Mouse (Mus musculus) intestine, postnatal 0 days (tissue): ENCODE measurements around the gene Ncoa3. TPM values are rescaled to one million over a fixed set of nuclear protein-coding genes. Genes with fewer than 3 reads are reported as not detected.

Experiments
- ATAC-seq: fragments of 200-750 bp; cut with Nextera tagmentation; 2 replicates; pipeline ENCODE4 v1.8.0; 2017; ENCODE audit warnings: mild to moderate bottlenecking, moderate TSS enrichment, moderate library complexity
- H3K27ac ChIP-seq: fragments of 300-500 bp; sonication (generic); 2 replicates; pipeline ENCODE4 v1.5.1; 2014; ENCODE audit warnings: mild to moderate bottlenecking, low read depth, low read length, moderate library complexity
- H3K27me3 ChIP-seq: fragments of 300-500 bp; sonication (generic); replicated peaks from 2 replicates; pipeline ENCODE4 v1.6.1; 2014; ENCODE audit warnings: low read length, mixed read lengths; ENCODE audit not compliant: control insufficient read depth, insufficient read depth
- H3K36me3 ChIP-seq: fragments of 300-500 bp; sonication (generic); 2 replicates; pipeline ENCODE4 v1.6.1; 2014; ENCODE audit warnings: mild to moderate bottlenecking, moderate library complexity; ENCODE audit not compliant: control insufficient read depth, insufficient read depth
- H3K4me1 ChIP-seq: fragments of 300-500 bp; sonication (generic); replicated peaks from 2 replicates; pipeline ENCODE4 v1.6.1; 2014; ENCODE audit warnings: antibody characterized with exemption, low read length, mixed read lengths; ENCODE audit not compliant: control insufficient read depth, insufficient read depth
- H3K4me2 ChIP-seq: fragments of 300-500 bp; sonication (generic); replicated peaks from 2 replicates; pipeline ENCODE4 v1.6.1; 2014; ENCODE audit warnings: low read depth, mild to moderate bottlenecking, moderate library complexity
- H3K4me3 ChIP-seq: fragments of 300-500 bp; sonication (generic); 2 replicates; pipeline ENCODE4 v1.5.1; 2014; ENCODE audit warnings: low read depth, low read length
- H3K9ac ChIP-seq: fragments of 300-500 bp; sonication (generic); 2 replicates; pipeline ENCODE4 v1.6.1; 2014; ENCODE audit warnings: mild to moderate bottlenecking, low read depth, low read length
- H3K9me3 ChIP-seq: fragments of 300-500 bp; sonication (generic); 2 replicates; pipeline ENCODE4 v1.6.1; 2016; ENCODE audit warnings: mixed run types; ENCODE audit not compliant: control insufficient read depth
- CTCF ChIP-seq: sonication (generic); IDR thresholded peaks from 2 replicates; pipeline ENCODE4 v1.5.1; 2016; ENCODE audit warnings: low read depth, mild to moderate bottlenecking, control low read depth, antibody characterized with exemption, moderate library complexity
- WGBS: fragments of 180-500 bp; shearing (Covaris S2); extraction: QIAGEN DNeasy Blood & Tissue Kit; methylation state at CpG from one replicate; pipeline ENCODE4 v1.1.7; 2014; 5-methylcytosine and 5-hydroxymethylcytosine counted together
- polyA plus RNA-seq: library from polyadenylated mRNA; unstranded; fragments of >200 nt; fragmentation: Nextera tagmentation; extraction: Ambion mirVana; gene quantifications from 2 replicates; pipeline ENCODE4 v1.2.1, GENCODE M21; 2015

The Ncoa3 gene
- polyA plus RNA-seq, 1 experiment from 2014 or later: 4.7 TPM

- Histone ChIP-seq H3K9ac (no peak overlapping the region), H3K27me3 (no peaks in the 10 kb centered on the region), H3K4me2 (no peak overlapping the region), H3K27ac (no peak overlapping the region), H3K9me3 (no peaks in the 10 kb centered on the region), H3K4me3 (no peak overlapping the region), H3K36me3 (no peaks in the 10 kb centered on the region), H3K4me1 (peaks cover 7% of the 10 kb centered on the region; the same call in 1 of the 2 replicates)
- TF ChIP-seq CTCF: no peak
- ATAC-seq: no peak
- WGBS: 92% methylated on average over 5 of the region's 5 CpGs
These were observed 40.2 kb downstream of the Ncoa3 start for GRCm38 (mm10) chr2:166032628-166033027.

- H3K9ac ChIP-seq: no peak overlapping the region
- no peaks in the 10 kb centered on the region for H3K27me3 ChIP-seq
- no peak for TF ChIP-seq CTCF
- H3K4me2 ChIP-seq: no peak overlapping the region
- H3K4me3 ChIP-seq: no peak overlapping the region
- no peaks in the 10 kb centered on the region for H3K9me3 ChIP-seq
- WGBS: 57% methylated on average over 3 of the region's 3 CpGs
- no peak for ATAC-seq
- H3K4me1 ChIP-seq: peaks cover 4% of the 10 kb centered on the region; the same call in 1 of the 2 replicates
- peak overlapping the region; percentile 54; the same call in 1 of the 2 replicates for H3K27ac ChIP-seq
- no peaks in the 10 kb centered on the region for H3K36me3 ChIP-seq
These were observed 42.6 kb downstream of the Ncoa3 start for GRCm38 (mm10) chr2:166034967-166035490.

GRCm38 (mm10) chr2:166035725-166036124 lies 43.3 kb downstream of the Ncoa3 start:
- Histone ChIP-seq H3K9ac (no peak overlapping the region), H3K36me3 (no peaks in the 10 kb centered on the region), H3K4me3 (no peak overlapping the region), H3K9me3 (no peaks in the 10 kb centered on the region), H3K4me1 (no peaks in the 10 kb centered on the region), H3K27ac (peak overlapping the region; percentile 54), H3K4me2 (no peak overlapping the region), H3K27me3 (no peaks in the 10 kb centered on the region)
- TF ChIP-seq CTCF: peak; percentile 81
- 44% methylated on average over 3 of the region's 3 CpGs for WGBS
- 0 out of 2 replicates have a peak, but pooled peaks have one; percentile 31 for ATAC-seq

- no peak for TF ChIP-seq CTCF
- Histone ChIP-seq H3K4me3 (no peak overlapping the region), H3K4me2 (no peak overlapping the region), H3K4me1 (no peaks in the 10 kb centered on the region), H3K36me3 (no peaks in the 10 kb centered on the region), H3K27me3 (no peaks in the 10 kb centered on the region), H3K27ac (no peak overlapping the region), H3K9me3 (no peaks in the 10 kb centered on the region), H3K9ac (no peak overlapping the region)
- no peak for ATAC-seq
- WGBS: 88% methylated on average over 4 of the region's 4 CpGs
These were observed 47.2 kb downstream of the Ncoa3 start for GRCm38 (mm10) chr2:166039681-166040080.

- Histone ChIP-seq H3K27ac (no peak overlapping the region), H3K36me3 (0 out of 2 replicates have a peak, but pooled peaks cover 2% of the 10 kb centered on the region), H3K4me1 (0 out of 2 replicates have a peak, but pooled peaks cover 4% of the 10 kb centered on the region), H3K9ac (no peak overlapping the region), H3K4me3 (no peak overlapping the region), H3K4me2 (no peak overlapping the region), H3K9me3 (no peaks in the 10 kb centered on the region), H3K27me3 (no peaks in the 10 kb centered on the region)
- no peak for TF ChIP-seq CTCF
- 65% methylated on average over 1 of the region's 1 CpGs for WGBS
- no peak for ATAC-seq
These were observed 50.1 kb downstream of the Ncoa3 start for GRCm38 (mm10) chr2:166042542-166042941.

GRCm38 (mm10) chr2:166045006-166045405 lies 52.6 kb downstream of the Ncoa3 start:
- Histone ChIP-seq H3K27ac (no peak overlapping the region), H3K4me2 (no peak overlapping the region), H3K27me3 (no peaks in the 10 kb centered on the region), H3K4me1 (0 out of 2 replicates have a peak, but pooled peaks cover 4% of the 10 kb centered on the region), H3K9ac (no peak overlapping the region), H3K36me3 (peaks cover 13% of the 10 kb centered on the region), H3K9me3 (no peaks in the 10 kb centered on the region), H3K4me3 (no peak overlapping the region)
- WGBS: 28% methylated on average over 2 of the region's 2 CpGs
- TF ChIP-seq CTCF: no peak
- 0 out of 2 replicates have a peak, but pooled peaks have one; percentile 29 for ATAC-seq
